Mouse (Mus musculus): ENCODE measurements around the gene Cxcl15. TPM values are rescaled to one million over a fixed set of nuclear protein-coding genes. Genes with fewer than 3 reads are reported as not detected.

The Cxcl15 gene
- total and polyA plus RNA-seq, 3 experiments: not detected

- Histone ChIP-seq H3K9me3 (replicated peaks; ENCODE audit: low read length) (no peaks in the 10 kb centered on the region), H3K4me1 (ENCODE audit: control insufficient read depth in 1 of 2, insufficient read depth in 2 of 2) (peaks cover 0 to 29% of the 10 kb centered on the region in 2 experiments; a peak in 2 of 4 replicates), H3K79me2 (replicated peaks; ENCODE audit: control insufficient read depth, extremely low read depth, insufficient read depth, poor library complexity, severe bottlenecking) (no peaks in the 10 kb centered on the region), H3K27ac (ENCODE audit: insufficient read depth, low read depth) (no peak overlapping the region), H3K36me3 (replicated peaks in 1 of 2; ENCODE audit: control insufficient read depth in 1 of 2, insufficient read depth in 1 of 2, low read length in 1 of 2) (no peaks in the 10 kb centered on the region), H3K27me3 (replicated peaks) (no peaks in the 10 kb centered on the region), H3K4me3 (replicated peaks in 1 of 3; ENCODE audit: low read depth in 2 of 3, low read length in 2 of 3, poor library complexity in 1 of 3) (no peak overlapping the region), H3K9ac (ENCODE audit: insufficient read depth, low read depth) (no peak overlapping the region), H3K4me2 (ENCODE audit: insufficient read depth, low read depth, poor library complexity, severe bottlenecking) (no peak overlapping the region)
- dilution Hi-C loops (cut with MboI; ENCODE audit: extremely low pct_ligation_motif_present, extremely low pct_unique_long_range_greater_than_20kb, low sequenced_read_pairs): no loop called here
- DNase-seq (ENCODE audit: extremely low read depth): no peak
- in situ Hi-C loops (cut with MboI; ENCODE audit: low pct_ligation_motif_present, low pct_unique_long_range_greater_than_20kb, low sequenced_read_pairs): no loop called here
- TF ChIP-seq ZC3H11A (IDR thresholded peaks at IDR 0.05; ENCODE audit: low read depth, low read length) (no peak), ZKSCAN1 (IDR thresholded peaks at IDR 0.05; ENCODE audit: borderline replicate concordance, low read depth, low read length) (no peak), USF1 (IDR thresholded peaks at IDR 0.05; ENCODE audit: low read depth, low read length) (no peak), MXI1 (IDR thresholded peaks at IDR 0.05; ENCODE audit: low read depth, low read length) (no peak), POLR2AphosphoS2 (IDR thresholded peaks at IDR 0.05; ENCODE audit: low read depth, low read length) (no peak), ZMIZ1 (IDR thresholded peaks at IDR 0.05; ENCODE audit: low read depth, low read length) (no peak), NELFE (IDR thresholded peaks at IDR 0.05; ENCODE audit: low read depth, low read length) (no peak), GABPA (IDR thresholded peaks at IDR 0.05; ENCODE audit: insufficient replicate concordance, low read depth, low read length) (no peak)
Observed at GRCm38 (mm10) chr5:90763912-90764665, 30.2 kb upstream of the Cxcl15 start.

- no peaks in the 10 kb centered on the region for H3K9me3 ChIP-seq (replicated peaks; ENCODE audit: low read length)
- H3K4me1 ChIP-seq (ENCODE audit: control insufficient read depth in 1 of 2, insufficient read depth in 2 of 2): peaks cover 0 to 25% of the 10 kb centered on the region in 2 experiments; a peak in 2 of 4 replicates
- no peak overlapping the region for H3K9ac ChIP-seq (ENCODE audit: insufficient read depth, low read depth)
- H3K79me2 ChIP-seq (replicated peaks; ENCODE audit: control insufficient read depth, extremely low read depth, insufficient read depth, poor library complexity, severe bottlenecking): no peaks in the 10 kb centered on the region
- no peak overlapping the region for H3K4me3 ChIP-seq (replicated peaks in 1 of 3; ENCODE audit: low read depth in 2 of 3, low read length in 2 of 3, poor library complexity in 1 of 3)
- in situ Hi-C loops (cut with MboI; ENCODE audit: low pct_ligation_motif_present, low pct_unique_long_range_greater_than_20kb, low sequenced_read_pairs): no loop called here
- no peaks in the 10 kb centered on the region for H3K36me3 ChIP-seq (replicated peaks in 1 of 2; ENCODE audit: control insufficient read depth in 1 of 2, insufficient read depth in 1 of 2, low read length in 1 of 2)
- TF ChIP-seq UBTF (IDR thresholded peaks at IDR 0.05; ENCODE audit: low read depth, low read length) (no peak), ZMIZ1 (IDR thresholded peaks at IDR 0.05; ENCODE audit: low read depth, low read length) (no peak), SIN3A (IDR thresholded peaks at IDR 0.05; ENCODE audit: low read length) (no peak), ZKSCAN1 (IDR thresholded peaks at IDR 0.05; ENCODE audit: borderline replicate concordance, low read depth, low read length) (no peak), EP300 (IDR thresholded peaks at IDR 0.05; ENCODE audit: low read length) (no peak), NELFE (IDR thresholded peaks at IDR 0.05; ENCODE audit: low read depth, low read length) (no peak), PAX5 (IDR thresholded peaks at IDR 0.05; ENCODE audit: low read length) (no peak), MAZ (IDR thresholded peaks at IDR 0.05; ENCODE audit: low read depth, low read length) (no peak), BHLHE40 (IDR thresholded peaks at IDR 0.05; ENCODE audit: low read depth, low read length) (no peak), TBP (conservative IDR thresholded peaks at IDR 0.05; ENCODE audit: low read depth, low read length) (no peak), MAFK (IDR thresholded peaks at IDR 0.05; ENCODE audit: insufficient replicate concordance, low read length) (no peak), MYC (IDR thresholded peaks at IDR 0.05; ENCODE audit: low read depth, low read length) (no peak), USF2 (conservative IDR thresholded peaks at IDR 0.05; ENCODE audit: low read depth, low read length) (no peak), USF1 (IDR thresholded peaks at IDR 0.05; ENCODE audit: low read depth, low read length) (no peak), HCFC1 (IDR thresholded peaks at IDR 0.05; ENCODE audit: low read depth, low read length) (no peak), ZNF384 (IDR thresholded peaks at IDR 0.05; ENCODE audit: low read depth, low read length) (no peak), ELF1 (IDR thresholded peaks at IDR 0.05; ENCODE audit: low read depth, low read length) (no peak), POLR2AphosphoS2 (IDR thresholded peaks at IDR 0.05; ENCODE audit: low read depth, low read length) (no peak)
- no peaks in the 10 kb centered on the region for H3K27me3 ChIP-seq (replicated peaks)
- dilution Hi-C loops (cut with MboI; ENCODE audit: extremely low pct_ligation_motif_present, extremely low pct_unique_long_range_greater_than_20kb, low sequenced_read_pairs): no loop called here
- DNase-seq (ENCODE audit: extremely low read depth): no peak
- no peak overlapping the region for H3K4me2 ChIP-seq (ENCODE audit: insufficient read depth, low read depth, poor library complexity, severe bottlenecking)
- no peak overlapping the region for H3K27ac ChIP-seq (ENCODE audit: insufficient read depth, low read depth)
Observed at GRCm38 (mm10) chr5:90765821-90766606, 28.3 kb upstream of the Cxcl15 start.
